Mouse (Mus musculus) neural tube, embryonic 10.5 days (tissue): ENCODE results near the gene 9430097D07Rik.

Experiments
- DNase-seq: peaks from one replicate; pipeline ENCODE4 v3.0.0-alpha.2; 2017; ENCODE audit warnings: low spot score; ENCODE audit errors: extremely low spot score

The 9430097D07Rik gene

DNA sequence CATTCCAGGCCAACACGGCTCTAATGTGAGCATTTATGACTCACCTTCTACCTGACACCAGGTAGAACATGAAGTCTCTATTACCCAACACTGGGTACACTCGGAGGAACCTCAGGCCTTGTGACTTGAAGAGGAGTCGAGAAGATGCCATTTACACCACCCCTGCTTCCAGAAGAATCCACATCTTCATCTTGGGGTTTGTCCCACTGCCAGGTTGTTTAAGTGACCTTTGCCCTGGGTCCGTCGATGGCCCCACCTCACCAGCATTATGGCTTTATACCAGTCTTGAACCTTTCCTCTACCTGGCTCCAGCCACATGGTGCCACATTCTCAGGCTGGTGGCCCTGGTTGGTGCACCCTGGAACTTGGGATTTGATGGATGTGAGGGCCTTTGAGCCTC, 21.8 kb upstream of the 9430097D07Rik start:
- DNase-seq = no peak

DNA sequence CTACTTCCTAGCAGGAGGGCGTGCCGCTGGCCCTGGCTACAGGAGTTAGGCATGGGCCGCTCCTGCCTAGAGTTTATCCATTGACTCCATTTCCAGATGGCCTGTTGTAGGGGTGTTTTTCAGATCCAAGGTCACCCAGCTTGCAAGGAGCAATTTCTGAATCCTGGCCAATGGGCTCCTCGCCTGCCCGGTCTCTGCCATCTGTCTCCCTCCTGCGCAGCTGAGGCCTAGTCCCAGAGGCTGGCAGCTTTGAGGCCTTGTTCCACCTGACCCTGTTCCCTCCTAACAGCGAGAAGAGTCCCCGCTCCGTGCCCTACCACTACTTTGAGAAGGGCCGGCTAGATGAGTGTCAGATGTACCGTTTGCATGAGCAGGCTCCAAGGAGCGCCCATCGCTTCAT, 21.2 kb upstream of the 9430097D07Rik start:
- no peak for DNase-seq

DNA sequence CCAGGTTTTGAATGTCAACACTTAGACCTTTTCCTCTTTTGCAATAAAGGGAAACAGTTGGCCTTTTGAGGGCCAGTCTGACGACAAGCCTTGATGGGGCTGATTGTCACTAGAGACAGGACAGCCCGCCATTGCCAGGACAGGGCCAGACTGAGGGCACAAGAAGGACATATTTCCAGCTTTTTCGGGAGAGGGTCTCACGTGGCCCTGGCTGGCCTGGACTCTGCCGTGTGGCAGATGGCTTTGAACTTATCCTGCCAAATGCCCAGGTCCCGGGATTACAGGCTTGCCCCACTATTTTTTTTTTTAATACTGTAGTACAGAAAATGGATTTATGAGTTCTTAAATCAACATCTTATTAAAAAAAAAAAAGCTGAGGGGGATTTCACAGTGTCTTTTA, 15.8 kb upstream of the 9430097D07Rik start:
- DNase-seq = no peak

DNA sequence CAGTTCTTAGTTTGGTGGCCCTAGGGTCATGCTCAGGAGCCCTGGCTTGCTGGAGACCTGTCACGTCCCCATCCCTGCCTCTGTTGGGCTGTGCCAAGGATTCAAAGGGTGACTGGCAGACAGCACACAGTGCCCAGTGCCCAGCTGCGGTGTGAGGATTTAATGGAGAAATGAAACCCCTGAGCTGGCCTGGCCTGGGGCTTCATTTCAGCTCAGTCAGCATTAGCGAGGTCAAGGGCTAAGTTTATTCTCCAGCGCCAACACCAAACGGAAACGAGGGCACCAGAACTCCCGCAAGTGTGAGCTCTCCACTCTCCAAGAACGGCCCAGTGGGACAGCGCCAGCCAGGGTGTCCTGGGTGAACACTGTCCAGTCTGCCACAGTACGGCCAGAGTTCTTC, 14.7 kb upstream of the 9430097D07Rik start:
- no peak for DNase-seq

DNA sequence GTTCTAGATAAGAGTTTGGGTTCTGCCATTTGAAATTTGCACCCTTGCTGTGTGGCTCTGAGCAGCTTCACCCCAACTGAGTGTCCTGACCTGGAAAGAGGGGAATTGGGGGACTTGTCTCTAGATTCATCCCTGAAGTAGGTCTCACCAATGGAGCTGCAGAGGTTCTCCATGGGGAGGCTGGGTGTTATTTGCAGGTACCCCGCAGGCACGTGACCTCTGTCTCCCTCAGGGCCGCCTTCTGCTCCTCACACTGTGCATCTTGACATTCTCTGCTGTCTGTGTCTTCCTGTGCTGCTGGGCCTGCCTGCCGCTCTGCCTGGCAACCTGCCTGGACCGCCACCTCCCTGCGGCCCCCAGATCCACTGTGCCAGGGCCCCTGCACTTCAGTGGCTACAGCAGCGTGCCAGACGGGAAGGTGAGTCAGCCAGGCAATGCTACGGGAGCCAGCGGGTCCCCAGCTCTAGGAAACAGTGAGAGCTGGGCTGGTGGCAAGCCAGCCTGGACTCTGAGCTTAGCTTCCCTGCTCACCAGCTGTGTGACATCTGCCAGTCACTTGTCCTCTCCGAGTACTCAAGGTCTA, 13.8 kb upstream of the 9430097D07Rik start:
- no peak for DNase-seq

DNA sequence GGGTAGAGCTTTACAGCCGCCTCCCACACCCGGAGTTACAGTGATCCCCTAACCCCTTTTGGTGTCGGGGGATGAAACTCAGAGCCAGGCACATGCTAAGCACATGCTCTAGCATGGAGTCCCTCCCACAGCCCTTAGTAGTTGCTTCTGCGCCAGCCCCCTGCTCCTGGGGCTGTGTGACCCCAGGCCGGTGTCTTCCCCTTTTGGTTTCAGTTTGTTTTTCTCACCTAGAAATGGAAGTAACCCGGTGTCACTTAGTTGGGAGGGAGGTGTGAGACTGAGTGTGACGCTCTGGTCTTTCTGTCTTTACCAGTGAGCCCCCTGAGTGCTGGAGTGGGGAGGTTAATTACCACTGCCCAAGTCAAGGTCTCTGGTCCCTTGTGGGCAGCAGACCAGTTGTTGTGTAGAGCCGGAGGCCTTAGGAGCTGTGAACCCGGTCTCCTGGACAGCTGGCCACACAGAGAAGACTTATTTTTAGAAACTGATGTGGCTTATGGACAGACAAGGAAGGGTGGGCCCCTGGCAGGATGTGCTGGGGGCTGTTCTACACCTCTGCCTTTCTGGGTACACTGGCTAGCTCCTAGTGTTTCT, 12.3 kb upstream of the 9430097D07Rik start:
- no peak for DNase-seq

DNA sequence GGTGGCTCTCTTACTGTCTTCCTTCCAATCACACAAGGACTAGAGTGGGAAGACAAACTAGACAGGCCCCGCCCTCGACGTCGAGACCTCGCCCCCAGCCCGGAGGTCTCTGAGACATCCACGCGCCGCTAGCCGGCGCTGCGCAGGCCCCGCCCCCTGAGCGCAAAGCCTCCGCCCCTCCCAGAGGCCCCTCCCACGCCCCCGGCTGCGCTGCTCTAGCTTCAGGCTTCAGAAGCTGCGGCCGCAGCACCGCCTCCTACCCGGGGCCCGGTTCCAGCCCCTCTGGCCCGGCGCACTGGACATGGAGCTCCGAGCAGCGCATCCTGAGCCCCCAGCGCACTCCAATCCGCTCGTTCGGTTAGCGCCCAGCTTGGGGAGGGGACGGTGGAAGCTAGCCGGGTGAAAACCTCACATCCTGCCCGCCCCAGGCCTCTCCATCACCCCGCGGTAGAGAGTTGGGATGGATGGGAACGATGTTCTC, 11.4 kb upstream of the 9430097D07Rik start, which contains the start of gene St6galnac4:
Gene St6galnac4 (plus strand): TSS at position 225 of the 481 bp plus-strand sequence.
- DNase-seq = peak; percentile 93

DNA sequence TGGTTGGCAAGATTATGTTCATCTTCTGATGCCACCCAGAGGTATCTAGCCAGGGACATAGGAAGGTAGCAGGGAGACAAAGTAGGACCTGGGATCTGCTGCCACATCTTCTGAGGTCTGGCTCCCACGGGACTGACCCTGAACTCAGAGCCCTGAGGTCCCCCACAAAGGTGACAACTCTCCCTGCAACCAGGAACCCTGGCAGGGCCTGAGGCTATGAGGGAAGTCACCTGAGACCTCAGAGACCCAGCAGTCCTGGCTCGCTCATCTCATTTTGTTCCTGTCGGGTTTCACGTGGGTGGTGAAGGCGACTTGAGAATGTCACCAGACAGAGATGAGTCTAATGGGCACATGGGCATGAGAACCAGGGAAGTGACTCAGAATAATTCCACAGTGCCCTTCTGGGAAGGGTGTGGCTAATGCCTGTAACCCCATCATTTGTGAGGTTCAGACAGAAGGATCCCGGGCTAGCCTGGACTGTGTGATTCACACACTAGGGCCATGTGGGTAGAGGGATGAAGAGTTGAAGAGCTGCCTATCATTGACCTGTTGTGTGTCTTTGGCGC, 9.7 kb upstream of the 9430097D07Rik start:
- DNase-seq = no peak

DNA sequence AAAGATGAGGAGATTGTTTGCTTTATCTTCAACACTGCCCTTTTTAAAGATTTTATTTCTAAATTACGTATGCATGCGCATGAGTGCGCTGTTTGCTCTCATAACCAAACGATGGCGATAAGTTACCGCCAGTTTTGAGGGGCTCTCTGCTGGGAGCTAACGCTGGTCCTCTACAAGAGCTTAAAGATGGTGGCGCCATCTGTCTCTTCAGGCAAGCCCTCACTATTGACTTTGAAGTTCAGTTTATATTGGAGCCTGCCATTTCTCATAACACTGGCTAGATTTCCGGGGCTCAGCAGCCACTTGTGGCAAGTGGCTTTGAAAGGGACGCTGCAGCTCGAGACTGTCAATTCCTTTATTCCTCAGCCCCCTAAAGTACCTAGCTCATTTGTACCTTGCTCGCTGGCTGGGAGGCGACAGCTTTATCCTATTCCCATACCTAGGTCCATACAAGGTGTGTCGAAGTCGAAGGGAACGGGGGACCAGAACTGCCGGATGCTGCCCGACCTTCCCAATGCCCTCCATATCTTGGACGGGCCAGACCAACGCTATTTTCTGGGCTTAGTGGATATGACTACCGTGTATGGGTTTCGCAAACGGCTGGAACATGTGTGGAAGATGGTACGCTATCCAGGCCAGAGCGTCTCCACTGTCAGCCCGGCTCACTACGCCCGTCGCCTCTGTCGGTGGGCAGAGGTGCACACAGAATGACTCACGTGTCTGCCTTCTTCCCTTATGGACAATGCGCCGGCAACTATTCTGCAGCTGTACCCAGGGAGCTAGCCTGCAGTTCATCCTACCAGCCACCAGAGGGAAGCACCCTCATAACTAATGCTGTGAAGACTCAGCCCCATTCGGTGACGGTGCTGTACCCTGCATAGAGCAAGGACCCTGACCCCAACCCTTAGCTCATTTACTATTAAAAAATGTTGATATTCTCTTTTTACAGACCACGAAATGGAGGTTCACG, 7.6 kb upstream of the 9430097D07Rik start:
- DNase-seq = peak; percentile 82

DNA sequence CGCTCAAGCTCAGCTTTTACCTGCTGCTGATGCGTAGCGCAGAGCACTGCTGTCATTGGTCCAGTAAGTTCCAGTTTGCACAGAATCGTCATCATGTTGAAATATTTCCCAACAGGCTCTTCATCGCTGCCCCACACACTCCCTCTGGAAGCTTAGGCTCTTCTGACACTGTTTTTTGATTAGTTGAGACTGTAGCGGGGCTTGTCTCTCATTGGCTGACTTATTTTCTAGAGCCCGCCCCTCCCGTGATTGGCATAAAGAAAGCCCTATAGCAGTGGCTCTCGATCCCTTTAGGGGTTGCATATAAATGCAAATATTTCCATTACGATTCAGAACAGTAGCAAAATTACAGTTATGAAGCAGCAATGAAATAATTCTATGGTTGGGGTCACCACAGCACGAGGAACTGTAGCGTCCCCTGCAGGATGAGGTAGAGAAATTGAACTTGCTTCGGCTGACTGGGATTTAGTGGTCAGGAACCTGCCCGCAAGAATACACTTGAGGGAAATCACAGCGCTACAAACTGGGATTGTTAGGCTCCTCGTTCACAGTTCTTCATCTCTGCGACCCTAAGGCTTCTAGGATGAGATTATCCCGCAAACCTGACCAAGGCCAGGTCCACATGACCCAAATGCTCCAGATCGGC, 6.1 kb upstream of the 9430097D07Rik start:
- DNase-seq = peak; percentile 44

DNA sequence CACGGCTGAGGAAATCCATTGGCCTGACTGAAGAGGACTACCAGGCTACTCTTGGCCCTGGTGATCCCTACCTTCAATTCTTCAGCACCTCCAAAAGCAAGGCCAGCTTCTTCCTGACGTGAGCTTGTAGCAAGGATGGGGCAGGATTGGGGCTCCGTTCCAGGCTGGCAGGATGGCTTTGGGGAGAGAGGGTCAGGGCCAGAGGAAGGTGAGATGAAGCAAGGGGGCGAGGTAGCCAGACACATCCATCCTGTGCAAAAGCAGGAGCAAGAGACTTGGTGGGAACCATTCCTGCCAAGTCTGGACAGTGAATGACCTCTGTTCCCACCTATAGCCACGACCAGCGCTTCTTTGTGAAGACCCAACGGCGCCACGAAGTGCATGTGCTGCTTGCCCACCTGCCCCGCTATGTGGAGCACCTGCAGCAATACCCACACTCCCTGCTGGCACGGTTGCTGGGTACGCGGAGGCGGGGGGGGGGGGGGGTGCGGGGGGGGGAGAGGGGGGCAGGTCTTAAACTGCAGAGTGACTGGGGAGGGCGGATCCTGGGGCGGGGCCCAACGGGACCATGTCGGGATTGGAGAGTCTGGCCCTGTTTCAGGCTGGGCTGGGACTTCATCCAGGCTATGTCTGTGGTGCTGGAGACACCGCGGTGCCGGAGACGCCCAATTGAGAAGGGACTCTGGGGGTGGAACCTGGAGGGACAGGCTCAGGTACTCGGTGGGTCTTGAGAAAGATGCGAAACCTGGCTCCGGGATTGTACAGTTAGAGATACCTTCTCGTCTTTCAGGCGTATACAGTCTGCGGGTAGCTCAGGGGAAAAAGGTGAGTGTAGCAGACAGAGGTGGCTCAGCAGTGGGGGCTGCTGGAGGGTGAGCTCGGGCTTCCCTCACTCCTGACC, 2.9 kb upstream of the 9430097D07Rik start:
- no peak for DNase-seq

DNA sequence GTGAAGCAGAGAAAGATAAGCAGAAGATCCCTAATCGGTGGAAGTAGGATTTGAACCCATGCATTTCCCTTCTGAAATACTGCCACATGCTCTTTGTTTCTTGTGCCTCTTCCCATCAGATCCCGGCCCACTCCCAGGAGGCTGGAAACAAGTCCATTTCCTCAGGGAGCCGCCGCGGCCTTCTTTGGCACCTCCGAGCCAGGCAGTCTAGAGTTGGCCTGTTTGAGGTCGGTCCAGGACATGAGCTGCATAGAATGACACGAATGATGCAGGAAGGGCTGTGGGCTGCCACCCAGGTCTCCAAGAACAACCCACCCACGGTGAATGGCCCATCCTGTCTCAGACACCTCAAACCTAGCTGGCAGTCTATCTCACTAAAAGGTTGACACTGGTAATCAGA, 1.0 kb upstream of the 9430097D07Rik start:
- DNase-seq = no peak

DNA sequence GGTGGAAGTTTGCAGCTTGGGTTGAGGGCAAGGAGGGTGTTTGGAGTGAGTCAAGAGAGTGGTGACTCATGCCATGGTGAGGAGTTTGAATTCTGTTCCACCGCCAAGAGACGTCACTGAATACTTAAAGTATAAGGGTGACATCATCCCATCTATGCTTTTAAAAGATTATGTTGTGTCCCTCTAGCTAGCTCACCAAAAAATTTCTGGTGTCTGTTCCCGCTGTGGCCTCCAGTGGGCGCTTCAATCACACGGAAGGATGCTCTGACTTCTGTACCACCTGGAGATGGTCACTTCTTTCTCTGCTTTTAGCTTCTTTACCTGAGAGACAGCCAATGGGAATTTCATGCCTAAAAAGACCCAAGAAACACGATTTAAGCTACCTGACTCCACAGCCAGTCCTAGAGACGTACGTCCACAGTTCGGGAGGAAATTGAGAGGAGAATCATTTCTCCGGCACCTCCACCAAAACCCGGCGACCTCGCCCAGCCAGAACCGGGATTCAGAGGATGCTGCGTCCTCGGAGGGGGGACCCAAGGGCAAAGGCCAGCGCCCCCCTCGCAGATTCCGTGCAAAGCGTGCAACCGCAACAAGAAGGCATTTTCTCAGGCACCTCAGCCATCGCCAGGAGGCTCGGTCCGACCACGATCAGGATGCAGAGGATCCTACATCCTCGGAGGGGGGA, 441 bp downstream of the 9430097D07Rik start:
- DNase-seq = peak; percentile 65

DNA sequence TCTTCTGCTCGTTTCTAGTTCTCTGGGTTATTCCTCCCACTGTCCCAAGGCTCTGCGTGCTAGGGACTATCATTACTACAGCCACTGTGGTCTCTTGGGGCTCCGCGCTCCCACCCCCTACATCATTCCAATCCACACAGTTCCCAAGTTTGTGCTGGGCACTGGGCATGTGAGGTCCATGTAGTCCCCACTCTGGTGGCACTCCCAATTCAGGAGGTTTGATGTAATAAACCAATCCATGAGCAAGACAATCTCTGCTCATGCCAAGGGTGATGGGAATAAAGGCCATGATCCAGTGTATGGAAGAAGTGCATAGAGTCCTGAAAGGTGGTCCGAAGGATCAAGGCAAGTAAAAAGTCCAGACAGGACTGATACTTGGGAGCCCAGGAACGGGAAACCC, 987 bp downstream of the 9430097D07Rik start, which contains the start of gene Pip5kl1:
Gene Pip5kl1 (plus strand): TSS at position 301 of the 400 bp plus-strand sequence.
- no peak for DNase-seq

DNA sequence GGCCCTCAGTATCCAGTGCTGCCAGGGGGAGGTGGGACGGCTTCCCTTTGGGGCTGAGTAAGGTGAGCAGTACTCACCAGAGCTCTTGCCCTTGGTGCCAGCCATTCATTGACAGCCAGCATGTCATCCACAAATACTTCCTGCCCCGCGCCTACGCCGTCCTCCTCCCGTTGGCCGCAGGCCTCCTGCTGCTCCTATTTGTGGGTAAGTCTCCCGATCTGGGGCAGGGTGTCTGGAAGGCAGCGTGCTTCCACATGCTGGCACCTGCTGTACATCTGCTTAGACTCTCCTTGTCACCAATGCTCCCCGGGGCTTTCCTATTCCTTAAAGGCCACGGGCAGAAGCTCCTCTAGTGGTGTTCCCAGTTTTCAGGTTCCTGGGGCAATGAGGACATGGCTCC, 3.3 kb downstream of the 9430097D07Rik start:
- DNase-seq = no peak

DNA sequence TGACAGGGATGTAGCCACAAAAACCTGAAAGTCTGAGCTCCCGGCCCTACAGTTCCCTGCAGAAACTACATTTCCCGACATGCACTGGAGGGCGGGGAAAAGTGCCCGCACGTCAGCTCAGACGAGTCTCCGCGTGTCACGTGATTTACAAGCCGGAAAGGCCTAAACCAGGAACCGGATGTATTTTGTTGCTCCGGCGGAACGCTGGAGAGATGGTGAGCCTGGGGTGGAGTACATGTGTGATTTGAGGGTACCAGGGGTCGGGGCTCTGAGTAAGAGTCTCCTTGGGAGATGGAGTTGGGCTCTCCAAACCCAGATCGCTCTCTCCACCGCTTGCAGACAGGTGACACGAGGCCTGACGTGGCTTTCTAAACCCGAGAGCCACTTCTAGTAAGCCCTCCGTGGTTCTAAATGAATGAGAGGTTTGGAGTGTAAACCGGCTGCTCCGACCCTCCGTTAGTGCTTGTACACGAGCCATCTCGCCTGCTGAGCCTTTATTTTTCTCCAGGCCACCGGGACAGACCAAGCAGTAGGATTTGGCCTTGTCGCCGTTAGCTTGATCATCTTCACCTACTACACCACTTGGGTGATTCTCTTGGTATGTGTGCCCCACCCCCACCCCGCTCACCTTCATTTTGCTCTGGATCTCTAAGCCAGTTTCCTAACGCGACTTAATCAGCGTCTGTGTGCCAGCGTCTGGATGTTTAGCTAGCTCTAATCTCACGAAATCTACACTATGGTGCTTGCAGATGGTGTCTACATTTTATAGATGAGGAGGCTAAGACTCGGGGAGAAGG, 4.6 kb downstream of the 9430097D07Rik start, which contains the start of gene Dpm2:
Gene Dpm2 (plus strand): TSS at position 161 of the 797 bp plus-strand sequence.
- DNase-seq = peak; percentile 87

DNA sequence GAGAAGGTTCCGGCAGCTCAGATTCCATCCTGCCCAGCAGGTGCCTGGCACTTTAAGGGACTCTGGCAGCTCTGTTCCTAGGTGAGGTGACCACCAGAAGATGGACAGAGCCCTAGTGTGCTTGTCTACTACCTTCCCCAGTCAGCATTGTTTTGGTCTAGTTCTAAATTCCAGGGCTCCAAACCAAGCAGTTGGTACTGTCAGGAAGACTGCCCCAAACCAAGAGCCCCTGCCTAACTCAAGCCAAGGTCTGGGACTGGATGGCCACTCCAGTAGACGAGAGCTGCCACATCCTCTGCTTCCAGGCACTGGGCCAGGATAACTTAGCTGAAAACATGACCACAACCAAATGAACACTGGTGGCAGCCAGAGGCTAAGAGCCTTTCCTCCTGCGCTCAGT, 6.5 kb downstream of the 9430097D07Rik start:
- DNase-seq = no peak

DNA sequence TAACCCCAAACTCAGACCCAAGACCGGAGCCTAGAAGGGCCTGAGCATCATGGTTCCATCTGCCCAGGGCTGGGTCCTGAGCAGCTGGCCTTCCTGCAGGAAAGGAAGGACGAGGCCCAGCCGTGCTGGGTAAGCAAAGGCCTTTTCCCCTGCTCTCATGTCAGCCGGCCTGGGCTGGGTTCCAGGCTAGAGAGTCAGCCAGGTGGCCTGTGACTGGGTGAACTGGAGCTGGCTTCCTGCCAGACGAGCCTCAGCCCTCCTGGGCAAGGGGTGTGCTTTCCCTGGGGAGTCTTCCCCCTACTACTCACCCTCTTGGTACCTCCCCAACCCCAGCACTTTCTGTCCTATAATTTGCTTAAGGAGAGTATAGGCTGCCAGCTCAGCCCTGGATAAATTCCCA, 7.3 kb downstream of the 9430097D07Rik start:
- no peak for DNase-seq
